Mouse (Mus musculus) cerebellum, postnatal 25 days (tissue): ENCODE measurements at regions not wholly inside any gene's neighbourhood (a gene's known extent, or its start where the extent isn't known, plus 50 kb on each side); places are given as distances from the start of the nearest gene placed in this dataset.

Source experiments
- DNase-seq, 2 experiments: peaks; one replicate each; pipeline ENCODE4 v3.0.0; 2021; ENCODE audit warnings: mixed read lengths in 2 of 2

DNA sequence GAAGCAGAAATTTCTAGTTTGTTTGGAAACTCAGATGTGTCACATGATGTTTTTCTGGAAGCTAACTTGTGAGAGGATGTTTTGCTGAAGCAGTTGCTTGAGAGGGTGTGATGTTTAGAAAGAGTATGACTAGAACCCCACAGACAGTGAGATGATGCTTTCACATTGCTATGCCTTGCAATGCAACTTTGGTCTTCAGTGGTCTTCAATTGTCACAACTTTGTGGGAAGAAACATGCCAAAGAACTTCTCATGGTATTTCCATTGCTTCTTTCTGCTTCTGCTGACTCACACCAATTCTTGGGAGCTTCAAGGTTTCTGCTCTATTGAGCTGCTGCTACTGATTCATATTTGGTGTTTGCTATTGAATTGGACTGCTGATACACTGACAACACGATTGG lies 365.3 kb upstream of the Tmem229a start:
- no peak for DNase-seq

DNA sequence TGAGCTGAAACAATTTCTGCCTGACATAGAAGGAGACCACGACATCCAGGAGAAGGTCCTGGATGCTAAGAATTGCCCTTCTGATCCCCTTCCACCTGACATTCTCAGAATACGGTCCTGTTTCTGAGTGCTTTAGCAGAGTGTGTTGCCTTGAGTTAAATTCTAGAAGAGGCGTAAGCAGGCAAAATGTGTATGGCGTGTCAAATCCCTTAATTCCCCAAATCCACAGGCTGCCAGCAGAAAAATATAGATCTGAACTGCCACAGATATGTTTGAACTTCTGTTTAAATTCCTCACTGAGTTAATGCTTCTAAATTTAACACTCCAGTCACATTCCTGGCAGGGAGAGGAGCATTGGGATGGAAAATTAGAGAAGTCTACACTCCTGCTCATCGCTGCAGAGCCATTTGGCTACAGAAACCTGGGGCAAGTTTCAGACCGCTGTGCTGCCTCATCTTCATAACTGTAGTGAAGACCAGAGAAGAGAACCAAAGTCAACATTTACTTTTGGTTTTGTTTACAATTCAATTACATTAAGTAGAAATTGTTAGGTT lies 364.3 kb upstream of the Tmem229a start:
- DNase-seq = no peak

DNA sequence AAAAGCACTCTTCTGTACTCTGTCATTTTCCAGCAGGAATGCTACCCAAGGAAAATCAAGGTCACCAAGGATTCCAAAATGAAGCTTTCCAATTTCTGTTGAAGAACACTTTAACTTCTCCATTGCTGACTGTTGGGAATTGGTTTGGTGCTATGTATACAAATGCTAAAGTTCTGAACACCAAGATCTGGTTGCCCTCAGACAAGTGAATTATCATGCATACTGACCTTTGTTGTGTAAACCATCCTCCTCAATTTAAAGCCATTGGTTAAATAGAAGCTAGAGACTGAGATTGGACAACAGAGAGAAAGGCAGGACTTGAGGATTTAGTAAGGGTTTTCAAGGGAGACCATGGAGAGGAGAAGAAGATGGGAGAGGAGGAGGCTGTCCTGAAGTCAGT lies 351.4 kb upstream of the Tmem229a start:
- no peak for DNase-seq

DNA sequence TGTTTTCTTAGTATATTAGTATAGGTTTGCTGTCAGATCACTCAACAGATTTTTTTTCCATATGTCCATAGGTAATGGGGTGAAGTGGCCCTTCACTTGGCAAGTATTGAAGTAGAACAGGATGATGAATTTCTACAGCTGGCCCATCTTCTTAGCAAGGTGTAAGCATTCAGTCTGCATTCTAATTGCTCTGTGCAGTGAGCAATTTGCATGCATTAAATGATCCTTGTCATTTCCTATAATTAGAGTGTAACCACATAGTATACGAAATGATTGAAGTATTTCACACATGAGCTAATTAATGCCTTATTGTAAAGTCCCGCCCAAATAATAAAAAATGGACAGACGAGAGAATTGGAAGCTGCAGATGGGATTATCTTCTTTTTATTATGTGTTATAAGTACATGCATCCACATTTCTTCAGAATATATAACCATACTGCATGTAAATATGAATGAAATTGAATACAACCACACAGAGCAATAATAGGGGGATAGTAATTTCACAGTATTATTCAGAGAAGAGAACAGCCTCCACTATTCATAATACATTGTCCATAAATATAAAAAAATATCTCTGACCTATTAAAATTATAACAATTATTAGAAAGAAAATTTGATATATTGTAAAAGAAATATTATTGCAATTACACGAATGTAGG lies 348.9 kb upstream of the Tmem229a start:
- DNase-seq = no peak

DNA sequence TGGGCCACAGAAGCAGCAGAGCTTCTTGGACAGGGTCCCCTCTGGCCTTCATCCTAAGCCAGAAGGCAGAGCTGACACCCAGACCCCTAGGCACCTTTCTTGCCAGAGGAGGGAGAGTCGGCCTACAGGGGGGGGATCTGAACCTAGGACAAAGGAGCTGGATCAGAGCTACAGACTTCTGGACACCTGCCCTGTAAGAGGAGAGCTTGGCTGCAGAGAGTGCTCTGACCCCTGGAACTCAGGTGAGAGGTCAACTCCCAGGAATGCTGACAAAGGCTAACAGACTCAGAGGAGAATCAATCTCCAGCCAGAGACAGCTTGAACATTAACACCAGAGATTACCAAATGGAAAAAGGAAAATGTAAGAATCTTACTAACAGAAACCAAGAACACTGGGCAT lies 335.5 kb upstream of the Tmem229a start:
- no peak for DNase-seq

DNA sequence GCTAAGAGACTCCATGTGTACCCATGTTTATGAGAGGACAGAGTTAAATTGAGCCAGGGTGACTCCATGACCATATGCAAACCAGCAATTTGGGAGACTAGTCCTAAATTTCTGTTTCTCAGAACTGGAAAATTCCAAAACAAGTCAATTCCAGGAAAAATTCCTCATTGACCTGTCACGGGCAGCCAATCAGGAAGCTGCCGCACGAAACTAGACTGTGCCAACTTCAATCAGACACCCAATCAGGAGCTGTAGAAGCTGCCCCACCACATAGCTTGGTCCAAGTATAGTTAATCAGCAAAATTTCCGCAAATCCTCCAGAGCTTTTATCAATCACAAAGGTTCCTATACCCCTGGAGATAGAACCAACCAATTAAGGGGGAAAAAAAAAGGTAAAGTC lies 331.5 kb upstream of the Tmem229a start:
- no peak for DNase-seq

DNA sequence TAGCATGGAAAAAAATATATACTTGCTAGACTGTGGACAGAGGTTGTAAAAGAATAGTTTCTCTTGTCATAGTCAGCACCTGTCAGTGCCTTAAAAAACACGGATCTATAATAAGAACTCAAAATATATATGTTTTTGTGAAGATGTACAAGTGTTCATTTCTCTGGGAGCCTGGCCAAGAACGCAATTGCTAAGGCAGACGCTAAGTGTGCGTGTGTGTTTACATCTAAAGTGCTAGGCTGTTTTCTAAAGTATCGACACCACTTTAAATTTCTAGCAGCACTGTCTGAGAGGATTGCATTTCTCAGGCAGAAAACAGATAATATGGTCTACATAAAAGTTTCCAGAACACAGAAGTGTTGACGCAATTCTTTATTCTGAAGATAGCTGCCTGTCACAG lies 330.2 kb upstream of the Tmem229a start:
- no peak for DNase-seq

DNA sequence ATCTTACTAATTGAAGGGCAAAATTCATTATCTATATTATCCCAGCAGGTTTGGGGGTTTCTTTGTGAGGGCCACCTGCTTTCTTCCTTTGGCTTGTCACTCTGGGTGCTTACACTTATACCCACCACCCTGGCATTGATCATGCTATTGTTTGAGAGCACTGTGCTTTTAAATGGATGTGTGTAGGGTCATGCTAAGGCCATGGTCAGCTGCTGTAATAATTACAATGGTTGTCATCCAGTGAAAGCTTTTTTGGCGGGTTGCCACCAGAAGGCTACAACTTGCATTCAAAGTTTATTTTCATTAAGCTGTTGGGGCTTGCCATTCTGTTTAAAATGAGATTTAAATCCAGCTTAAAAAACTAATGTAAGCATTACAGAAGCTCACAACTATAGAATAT lies 322.4 kb upstream of the Tmem229a start:
- peak in 1 of 2 experiments; percentile 9 for DNase-seq

DNA sequence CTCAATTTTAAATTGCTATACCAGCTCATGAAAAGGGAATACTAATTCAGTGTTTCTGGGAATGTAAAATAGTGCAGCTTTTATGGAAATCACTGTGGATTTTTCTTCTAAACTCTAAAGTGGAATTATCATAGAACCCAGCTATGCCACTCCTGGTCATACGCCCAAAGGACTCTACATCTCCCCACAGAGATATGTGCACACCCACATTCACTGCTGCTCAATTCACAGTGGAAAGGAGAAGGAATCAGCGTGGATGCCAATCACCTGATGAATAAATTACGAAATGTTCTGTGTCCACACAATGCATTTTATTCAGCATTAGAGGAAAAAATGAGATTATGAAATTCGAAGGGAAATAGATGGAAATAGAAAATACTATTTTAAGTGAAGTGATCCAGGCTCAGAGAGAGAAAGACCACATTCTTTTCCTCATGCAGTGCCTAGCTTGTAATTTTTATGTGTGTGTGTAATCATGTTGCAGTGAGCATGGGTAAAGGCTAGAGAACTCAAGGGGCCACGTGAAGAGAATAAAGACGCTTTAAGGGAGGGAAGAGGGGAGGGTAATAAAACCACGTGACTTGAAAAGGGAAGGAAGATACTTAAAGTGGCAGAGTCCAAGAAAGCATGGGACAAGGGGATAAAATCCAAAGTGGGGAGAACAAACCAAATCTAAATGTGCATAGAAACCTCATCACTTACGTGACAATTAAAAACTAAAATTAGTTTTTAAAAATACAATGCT lies 321.8 kb upstream of the Tmem229a start:
- DNase-seq = no peak

DNA sequence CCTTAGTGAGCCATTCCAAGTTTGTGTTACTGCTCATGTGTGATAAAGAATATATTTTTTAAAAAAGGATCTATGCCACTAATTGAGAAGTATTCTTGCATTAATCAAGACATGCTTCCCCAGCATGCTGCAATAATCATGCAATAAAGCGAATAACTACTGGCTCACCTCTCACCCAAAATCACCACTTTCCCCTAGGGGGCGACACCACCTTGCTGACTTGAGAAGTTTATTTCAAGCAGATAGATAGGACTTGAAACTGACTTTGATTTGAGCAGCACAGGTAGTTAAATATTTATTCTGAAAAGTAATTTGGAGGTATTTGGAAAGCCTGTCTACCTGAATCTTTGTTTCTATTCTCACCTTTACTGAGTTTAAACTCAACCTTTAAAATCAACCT lies 320.1 kb upstream of the Tmem229a start:
- peak in 1 of 2 experiments; percentile 32 for DNase-seq

DNA sequence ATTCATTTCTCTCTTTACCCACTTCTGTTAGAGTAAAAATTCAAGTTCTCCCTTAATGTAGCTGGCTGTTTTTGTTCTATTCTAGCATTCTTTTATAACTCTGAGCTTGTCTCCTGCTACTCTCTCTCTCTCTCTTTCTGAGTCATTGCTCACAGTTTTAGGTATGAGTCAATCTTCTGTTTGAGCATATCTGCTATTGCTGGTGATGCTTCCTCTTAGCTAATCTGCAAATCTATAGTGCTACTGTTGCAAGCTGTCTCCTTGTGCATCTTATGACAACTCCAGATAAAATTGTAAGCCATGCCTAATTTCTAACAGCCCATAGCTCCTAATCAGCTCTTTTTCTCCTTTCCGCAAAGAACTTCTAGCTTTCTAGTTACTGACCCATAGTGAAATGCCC lies 304.5 kb upstream of the Tmem229a start:
- DNase-seq = no peak

DNA sequence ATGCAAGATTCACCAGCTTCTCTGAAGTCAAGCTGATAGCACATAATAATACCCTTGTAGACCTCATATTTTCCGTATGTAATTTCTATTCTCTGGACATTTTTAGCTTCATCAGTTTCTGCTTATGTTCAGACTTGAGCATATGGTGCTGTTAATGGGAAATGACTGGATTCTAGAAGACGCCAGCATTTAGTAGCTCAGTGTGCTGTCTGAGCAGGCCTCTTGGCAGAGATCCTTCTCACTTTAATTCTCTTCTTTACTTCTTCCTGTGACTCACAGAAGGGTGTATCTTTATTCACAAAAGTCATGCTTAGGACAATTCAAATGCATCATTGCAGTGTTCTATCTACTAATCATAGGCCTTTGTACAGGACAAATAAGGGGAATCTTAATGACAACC lies 299.7 kb upstream of the Tmem229a start:
- DNase-seq = no peak

DNA sequence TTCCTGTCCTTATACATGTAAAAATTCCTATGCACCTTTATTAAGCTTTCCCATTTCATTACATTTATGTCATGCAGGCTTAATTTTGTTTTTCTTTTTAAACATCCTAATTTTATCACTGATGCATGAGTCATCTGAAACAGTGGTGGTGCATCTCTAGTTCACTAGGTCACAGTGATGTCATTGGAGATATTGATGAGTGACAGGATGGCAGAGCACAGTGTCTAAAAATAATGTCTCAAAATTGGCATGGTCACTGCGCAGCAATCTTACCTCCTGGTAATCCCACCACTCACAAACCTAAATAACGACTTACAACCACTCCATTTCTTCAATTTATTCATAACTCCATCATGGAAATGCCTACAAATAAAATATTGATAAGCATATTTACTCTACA lies 280.9 kb upstream of the Tmem229a start:
- DNase-seq = no peak

DNA sequence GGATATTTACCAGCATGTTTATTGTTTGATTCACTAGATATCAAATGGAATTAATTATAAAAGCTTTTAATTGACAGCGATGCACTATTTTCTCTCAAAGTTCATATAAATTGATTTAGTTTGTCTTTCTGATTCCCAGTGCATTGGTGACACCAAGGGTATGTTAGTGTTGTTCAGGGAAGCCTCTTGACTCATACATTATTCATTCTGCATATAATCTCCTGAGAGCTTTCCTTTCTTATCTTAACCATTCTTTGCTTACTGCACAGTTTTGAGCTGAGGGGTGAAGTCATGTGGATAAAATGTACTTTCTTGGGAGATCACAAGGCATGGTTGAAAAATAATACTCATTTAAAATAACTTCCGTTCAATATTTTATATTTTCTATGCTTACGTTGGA lies 280.5 kb upstream of the Tmem229a start:
- DNase-seq = no peak
